Mouse (Mus musculus) limb, embryonic 14.5 days (tissue): ENCODE data around the gene Cfap70. TPM values are rescaled to one million over a fixed set of nuclear protein-coding genes. Genes with fewer than 3 reads are reported as not detected.
A peak's percentile ranks its signal among the peaks of the same experiment; 100 is the strongest.

Source experiments
- ATAC-seq: fragments of 200-750 bp; cut with Nextera tagmentation; 2 replicates; pipeline ENCODE4 v1.8.0; 2017; ENCODE audit warnings: low read depth, moderate number of reproducible peaks, moderate TSS enrichment; ENCODE audit not compliant: low FRiP score
- DNase-seq: peaks from one replicate; pipeline ENCODE4 v3.0.0-alpha.2; 2015; ENCODE audit warnings: low spot score
- H3K27ac ChIP-seq: fragments of 300-500 bp; sonication (generic); replicated peaks from 2 replicates; pipeline ENCODE4 v1.5.1; 2014; ENCODE audit warnings: low read depth, mild to moderate bottlenecking, low read length, moderate library complexity, mixed read lengths
- H3K27me3 ChIP-seq: fragments of 300-500 bp; sonication (generic); 2 replicates; pipeline ENCODE4 v1.6.1; 2014; ENCODE audit warnings: low read length, mixed read lengths; ENCODE audit not compliant: control insufficient read depth, insufficient read depth
- H3K36me3 ChIP-seq: fragments of 300-500 bp; sonication (generic); 2 replicates; pipeline ENCODE4 v1.6.1; 2014; ENCODE audit warnings: mild to moderate bottlenecking, low read length, moderate library complexity, mixed read lengths; ENCODE audit not compliant: control insufficient read depth, insufficient read depth
- H3K4me1 ChIP-seq: fragments of 300-500 bp; sonication (generic); 2 replicates; pipeline ENCODE4 v1.6.1; 2014; ENCODE audit warnings: antibody characterized with exemption, low read length, mixed read lengths; ENCODE audit not compliant: control insufficient read depth, insufficient read depth
- H3K4me2 ChIP-seq: fragments of 300-500 bp; sonication (generic); replicated peaks from 2 replicates; pipeline ENCODE4 v1.6.1; 2014; ENCODE audit warnings: low read depth, mild to moderate bottlenecking, low read length, moderate library complexity; ENCODE audit not compliant: severe bottlenecking
- H3K4me3 ChIP-seq: fragments of 300-500 bp; sonication (generic); replicated peaks from 2 replicates; pipeline ENCODE4 v1.5.1; 2014; ENCODE audit warnings: low read length
- H3K9ac ChIP-seq: fragments of 300-500 bp; sonication (generic); 2 replicates; pipeline ENCODE4 v1.6.1; 2014; ENCODE audit warnings: mild to moderate bottlenecking, low read depth, low read length, moderate library complexity; ENCODE audit not compliant: severe bottlenecking
- H3K9me3 ChIP-seq: fragments of 300-500 bp; sonication (generic); 2 replicates; pipeline ENCODE4 v1.6.1; 2016; ENCODE audit warnings: low read length; ENCODE audit not compliant: control insufficient read depth
- POLR2A ChIP-seq: fragments of 200-500 bp; IDR thresholded peaks from 2 replicates; pipeline ENCODE4 v1.8.0; 2012; ENCODE audit warnings: inconsistent platforms, mild to moderate bottlenecking, moderate library complexity, borderline replicate concordance; ENCODE audit not compliant: insufficient read depth, insufficient read length; ENCODE audit errors: extremely low read depth
- WGBS: fragments of 180-500 bp; shearing (Covaris S2); extraction: QIAGEN DNeasy Blood & Tissue Kit; methylation state at CpG from one replicate; pipeline ENCODE4 v1.1.7; 2014; 5-methylcytosine and 5-hydroxymethylcytosine counted together
- polyA plus RNA-seq, 2 experiments: library from polyadenylated mRNA; depleted of rRNA in 1 of 2; stranded (reverse) in 1 of 2; unstranded in 1 of 2; fragments of >200 nt; fragmentation: Nextera tagmentation in 1 of 2; extraction: Ambion mirVana in 1 of 2; gene quantifications; 2 replicates each; pipeline versions ENCODE4 v1.2.1 to v1.2.3; 2012 to 2014

Gene Cfap70
- polyA plus RNA-seq, 2 experiments, result 0.30 to 0.76 TPM

- Histone ChIP-seq H3K27ac (no peak overlapping the region), H3K9ac (no peak overlapping the region), H3K36me3 (peaks cover 13% of the 10 kb centered on the region), H3K4me1 (peaks cover 16% of the 10 kb centered on the region), H3K27me3 (no peaks in the 10 kb centered on the region), H3K4me3 (no peak overlapping the region), H3K9me3 (no peaks in the 10 kb centered on the region), H3K4me2 (no peak overlapping the region)
- TF ChIP-seq POLR2A, result no peak
- ATAC-seq, result no peak
- DNase-seq, result no peak
- 31% methylated on average over 5 of the region's 5 CpGs for WGBS
These were observed 29.2 kb upstream of the Cfap70 start for GRCm38 (mm10) chr14:20481211-20481610.

GRCm38 (mm10) chr14:20480195-20480579, 28.2 kb upstream of the Cfap70 start:
- TF ChIP-seq POLR2A, result no peak
- WGBS, result 54% methylated on average over 1 of the region's 1 CpGs
- peak overlapping the region; percentile 83 for H3K4me2 ChIP-seq
- H3K9me3 ChIP-seq, result no peaks in the 10 kb centered on the region
- H3K4me1 ChIP-seq, result peaks cover 16% of the 10 kb centered on the region
- H3K27ac ChIP-seq, result no peak overlapping the region
- H3K36me3 ChIP-seq, result peaks cover 10% of the 10 kb centered on the region; the same call in 1 of the 2 replicates
- ATAC-seq (peak; percentile 21; the same call in 1 of the 2 replicates), DNase-seq (no peak)
- peak overlapping the region; percentile 68 for H3K9ac ChIP-seq
- H3K27me3 ChIP-seq, result no peaks in the 10 kb centered on the region
- H3K4me3 ChIP-seq, result peak overlapping the region; percentile 68

GRCm38 (mm10) chr14:20479291-20480194, 27.5 kb upstream of the Cfap70 start, which contains the start of gene Anxa7:
Anxa7 (minus strand) TSS chr14:20480133.
- DNase-seq (peak; percentile 79), ATAC-seq (peak; percentile 87)
- no peaks in the 10 kb centered on the region for H3K9me3 ChIP-seq
- H3K4me3 ChIP-seq, result peak within 1 kb of the TSS; percentile 68
- no peaks in the 10 kb centered on the region for H3K27me3 ChIP-seq
- peaks cover 16% of the 10 kb centered on the region for H3K4me1 ChIP-seq
- peak within 1 kb of the TSS; percentile 68 for H3K9ac ChIP-seq
- H3K4me2 ChIP-seq, result peak within 1 kb of the TSS; percentile 83
- WGBS, result under 1% methylated on average over 48 of the region's 48 CpGs
- H3K27ac ChIP-seq, result no peak within 1 kb of the TSS; the same call in 1 of the 2 replicates
- no peak for TF ChIP-seq POLR2A
- peaks cover 4% of the 10 kb centered on the region; the same call in 1 of the 2 replicates for H3K36me3 ChIP-seq

GRCm38 (mm10) chr14:20478801-20479200, 26.8 kb upstream of the Cfap70 start:
- DNase-seq (peak; percentile 30), ATAC-seq (no peak)
- WGBS, result 5% methylated on average over 7 of the region's 7 CpGs
- TF ChIP-seq POLR2A, result no peak
- peak overlapping the region; percentile 83 for H3K4me2 ChIP-seq
- H3K27me3 ChIP-seq, result no peaks in the 10 kb centered on the region
- H3K4me3 ChIP-seq, result peak overlapping the region; percentile 68
- 0 out of 2 replicates have a peak, but pooled peaks cover 2% of the 10 kb centered on the region for H3K36me3 ChIP-seq
- H3K9me3 ChIP-seq, result no peaks in the 10 kb centered on the region
- H3K4me1 ChIP-seq, result peaks cover 16% of the 10 kb centered on the region
- H3K27ac ChIP-seq, result no peak overlapping the region
- H3K9ac ChIP-seq, result 0 out of 2 replicates have a peak overlapping the region, but pooled peaks have one; percentile 68

GRCm38 (mm10) chr14:20478385-20478784, 26.4 kb upstream of the Cfap70 start:
- H3K9me3 ChIP-seq, result no peaks in the 10 kb centered on the region
- peaks cover 16% of the 10 kb centered on the region for H3K4me1 ChIP-seq
- peak overlapping the region; percentile 68 for H3K4me3 ChIP-seq
- ATAC-seq (no peak), DNase-seq (no peak)
- H3K9ac ChIP-seq, result 0 out of 2 replicates have a peak overlapping the region, but pooled peaks have one; percentile 68
- no peaks in the 10 kb centered on the region for H3K27me3 ChIP-seq
- peaks cover 5% of the 10 kb centered on the region; the same call in 1 of the 2 replicates for H3K36me3 ChIP-seq
- peak overlapping the region; percentile 83 for H3K4me2 ChIP-seq
- no peak for TF ChIP-seq POLR2A
- 23% methylated on average over 3 of the region's 3 CpGs for WGBS
- no peak overlapping the region for H3K27ac ChIP-seq
